Mouse (Mus musculus): Measurements from ENCODE around the gene Armh1. TPM values are rescaled to one million over a fixed set of nuclear protein-coding genes. Genes with fewer than 3 reads are reported as not detected.
A peak's percentile ranks its signal among the peaks of the same experiment; 100 is the strongest.
"Not testable (repeated sequence)": the region's sequence is repeated elsewhere in the genome, so short reads cannot be mapped to it uniquely, and the experiment has no call there.

The Armh1 gene
- total RNA-seq, 2 experiments from 2014 or later = 0.26 to 0.40 TPM

DNA sequence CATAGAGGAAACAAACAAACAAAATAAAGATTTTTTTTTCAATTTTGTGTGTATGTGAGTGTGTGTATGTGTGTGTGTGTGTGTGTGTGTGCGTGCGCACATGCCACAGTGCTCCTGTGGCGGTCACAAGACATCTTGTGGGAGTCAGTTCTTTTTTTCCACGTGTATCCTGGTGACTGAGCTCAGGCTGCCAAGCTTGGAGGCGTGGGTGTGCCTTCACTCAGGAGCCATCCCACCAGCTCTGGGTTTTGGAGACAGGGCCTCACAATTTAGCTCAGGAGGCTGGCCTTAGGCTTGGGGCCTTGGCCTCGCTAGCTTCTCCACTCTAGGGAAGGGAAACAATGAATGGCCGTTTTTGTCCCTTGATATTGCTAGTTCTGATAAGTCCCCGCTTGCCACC lies 27.8 kb downstream of the Armh1 start:
- DNase-seq (ENCODE audit: low spot score in 2 of 2) = no peak

DNA sequence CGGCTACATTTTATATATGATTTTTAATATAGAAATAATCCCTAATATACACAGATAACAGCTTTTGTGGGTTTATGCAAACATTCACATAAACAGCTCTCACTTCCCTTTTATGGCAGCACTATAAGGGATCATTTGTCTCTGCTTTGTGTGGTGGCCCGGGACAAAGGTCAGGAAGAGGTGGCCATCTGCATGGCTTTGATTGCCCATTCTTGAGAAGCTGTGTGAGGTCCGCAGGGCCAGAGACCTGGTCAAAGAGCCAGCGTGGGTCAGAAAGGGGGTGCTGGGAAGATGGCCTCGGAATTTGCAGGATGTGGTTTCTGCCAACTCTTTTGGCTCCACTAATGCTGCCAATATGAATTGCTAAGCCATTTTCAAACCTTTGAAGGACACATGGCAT lies 28.9 kb downstream of the Armh1 start:
- DNase-seq (ENCODE audit: low spot score in 2 of 2) = no peak

DNA sequence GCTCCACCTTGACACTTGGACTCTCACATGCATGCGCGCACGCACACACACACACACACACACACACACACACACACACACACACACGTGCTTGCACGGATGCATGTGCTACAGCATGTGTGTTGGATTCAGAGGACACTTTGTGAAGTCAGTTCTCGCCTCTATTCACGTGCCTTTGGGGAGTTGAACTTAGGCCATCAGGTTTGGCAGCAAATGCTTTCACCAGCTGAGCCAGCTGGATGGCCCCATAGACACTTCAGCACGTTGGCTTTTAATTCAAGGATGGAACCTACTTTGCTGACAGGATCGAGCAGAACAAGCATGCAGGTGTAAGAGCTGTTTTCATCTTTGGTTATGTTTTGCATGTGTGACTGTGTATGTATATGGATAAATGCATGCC lies 30.1 kb downstream of the Armh1 start:
- no peak for DNase-seq (ENCODE audit: low spot score in 2 of 2)

DNA sequence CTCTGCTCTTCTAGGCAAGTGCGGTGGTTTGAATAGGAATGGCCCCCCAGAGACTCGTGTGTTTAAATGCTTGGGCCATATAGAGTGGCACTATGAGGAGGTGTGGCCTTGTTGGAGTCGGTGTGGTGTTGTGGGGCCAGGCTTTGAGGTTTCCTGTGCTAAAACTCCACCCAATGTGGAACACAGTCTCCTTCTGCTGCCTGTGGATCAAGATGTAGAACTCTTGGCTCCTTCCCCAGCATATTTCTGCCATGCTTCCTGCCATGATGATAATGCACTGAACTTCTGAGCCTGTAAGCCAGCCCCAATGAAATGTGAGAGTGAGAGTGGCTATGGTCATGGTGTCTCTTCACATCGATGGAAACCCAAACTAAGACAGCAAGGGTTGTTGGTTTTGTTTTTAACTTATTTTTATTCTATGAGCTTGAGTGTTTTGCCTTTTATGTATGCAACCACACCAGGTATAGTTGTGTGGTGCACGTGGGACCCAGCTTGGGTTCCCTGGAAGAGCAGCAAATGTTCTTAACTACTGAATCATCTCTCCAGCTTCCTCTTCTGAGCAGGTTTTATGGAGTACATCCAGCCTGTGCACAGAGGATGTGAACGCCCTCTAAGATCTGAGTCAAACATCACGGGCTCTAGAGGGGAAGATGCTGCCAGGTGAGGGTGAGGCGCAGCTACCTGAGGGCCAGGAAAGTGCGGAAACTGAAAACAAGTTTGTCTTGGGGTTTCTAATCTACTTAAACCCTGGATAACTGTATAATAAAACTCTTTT lies 31.0 kb downstream of the Armh1 start:
- DNase-seq (ENCODE audit: low spot score in 2 of 2) = no peak

DNA sequence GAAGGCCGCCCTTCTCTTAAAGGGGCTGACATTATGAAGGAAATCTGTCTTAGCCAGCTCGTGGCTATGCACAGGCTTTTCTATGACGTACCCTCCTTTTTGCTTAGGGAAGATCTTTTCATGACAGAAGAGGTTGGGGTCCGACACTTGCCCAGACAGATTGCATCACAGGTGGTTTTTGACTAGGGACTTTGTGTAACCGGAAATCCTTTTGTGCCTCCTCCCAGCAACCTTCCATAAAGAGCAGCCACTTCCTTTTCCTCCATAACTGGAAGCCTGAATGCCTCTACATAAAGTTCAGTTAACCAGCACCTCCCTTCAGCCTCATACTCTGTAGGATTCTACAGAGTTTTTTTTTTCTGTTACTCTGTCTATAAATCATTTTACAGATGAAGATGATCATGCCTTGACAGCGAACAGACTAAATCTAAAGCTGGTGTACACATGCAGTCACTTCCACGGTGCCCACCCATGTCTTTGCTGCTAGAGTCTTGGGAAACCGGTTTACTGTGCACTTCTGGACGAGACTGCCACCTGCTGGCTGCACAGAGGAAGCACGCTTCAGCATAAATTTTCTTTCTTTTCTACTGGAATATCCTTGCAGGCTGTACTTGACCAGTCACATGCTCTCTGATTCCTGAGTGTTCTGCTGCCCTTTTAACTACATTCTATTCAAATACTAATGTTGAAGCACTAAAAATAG lies 33.3 kb downstream of the Armh1 start:
- DNase-seq (ENCODE audit: low spot score in 2 of 2) = peak; percentile 35 to 43

DNA sequence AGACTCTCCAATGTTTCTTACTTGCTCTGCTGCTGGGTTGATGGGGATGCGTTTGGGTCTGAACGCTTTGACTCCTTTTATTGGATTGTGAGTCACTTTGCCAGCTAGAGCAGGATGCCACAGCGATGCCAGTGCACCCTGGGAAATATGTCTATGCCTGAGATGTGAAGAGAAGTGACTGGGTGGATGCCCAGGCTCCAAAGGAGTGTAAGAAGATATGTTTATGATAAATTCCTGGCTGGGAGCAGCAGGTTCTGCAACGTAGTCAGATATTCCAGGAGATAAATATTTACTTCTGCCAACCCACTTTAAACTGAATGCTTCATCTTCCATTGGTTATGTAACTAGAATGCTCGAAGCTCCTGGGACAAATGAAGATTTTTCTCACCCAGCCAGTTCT lies 34.9 kb downstream of the Armh1 start:
- DNase-seq (ENCODE audit: low spot score in 2 of 2) = peak in 1 of 2 experiments; percentile 14

DNA sequence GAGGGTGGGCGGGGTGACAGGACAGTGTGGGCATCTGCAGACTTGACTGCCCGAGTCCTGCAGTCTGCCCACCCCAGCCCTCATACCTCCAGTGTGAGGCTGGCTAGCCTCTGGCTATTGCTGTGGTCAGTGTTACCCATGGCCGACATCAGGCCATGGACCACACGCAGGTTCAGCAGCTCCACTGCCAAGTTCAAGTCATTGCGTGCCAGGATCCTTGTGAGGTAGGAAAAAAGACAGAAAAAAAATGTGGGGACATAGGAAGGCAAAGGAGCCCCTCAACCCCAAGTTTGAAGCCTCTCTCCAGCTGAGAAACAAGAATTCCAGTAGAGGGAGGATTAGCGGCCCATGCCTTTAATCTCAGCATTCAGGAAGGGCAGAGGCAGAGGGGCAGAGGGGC lies 37.7 kb downstream of the Armh1 start:
- no peak for DNase-seq (ENCODE audit: low spot score in 2 of 2)

DNA sequence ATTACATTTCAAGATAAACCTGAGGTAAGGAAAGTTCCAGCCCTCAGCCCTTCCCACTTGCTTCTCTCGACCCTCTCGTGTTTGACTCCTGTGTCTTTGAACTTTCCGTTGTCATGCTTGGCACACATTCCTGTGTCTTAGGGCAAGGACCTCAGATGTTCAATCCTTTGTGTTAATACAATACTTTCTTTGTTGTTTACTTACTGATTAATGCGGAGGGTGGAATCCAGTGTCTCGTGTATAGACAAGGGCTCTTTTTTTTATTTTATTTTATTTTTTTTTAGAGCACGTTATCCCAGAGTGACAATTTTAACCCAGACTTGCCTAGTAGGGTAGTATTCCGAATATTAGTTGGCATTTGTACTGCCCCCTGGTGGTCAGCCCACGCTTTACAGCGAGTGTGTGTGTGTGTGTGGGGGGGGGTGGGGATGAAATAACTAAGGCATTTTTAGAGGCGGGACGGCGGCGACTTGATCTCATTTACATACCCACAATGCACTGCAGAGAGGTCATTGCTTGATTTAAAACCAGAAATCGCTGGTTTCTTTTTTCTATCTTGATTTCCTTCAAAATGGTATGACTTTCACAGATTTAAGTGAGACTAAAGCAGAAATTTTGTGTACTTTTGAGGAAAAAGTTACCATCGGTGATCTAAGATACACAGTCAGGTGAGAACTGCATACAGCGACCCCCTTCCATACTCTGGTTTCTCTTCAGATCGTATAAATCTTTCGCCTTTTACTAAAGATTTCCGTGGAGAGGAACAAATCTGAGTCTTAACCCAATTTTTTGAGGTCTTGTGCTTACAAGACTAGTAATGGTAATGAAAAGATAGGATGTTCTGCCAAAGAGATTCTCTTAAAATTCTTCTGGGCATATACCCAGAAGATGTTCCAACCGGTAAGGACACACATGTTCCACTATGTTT lies 41.5 kb downstream of the Armh1 start:
- peak; percentile 44 to 65 for DNase-seq (ENCODE audit: low spot score in 2 of 2)

DNA sequence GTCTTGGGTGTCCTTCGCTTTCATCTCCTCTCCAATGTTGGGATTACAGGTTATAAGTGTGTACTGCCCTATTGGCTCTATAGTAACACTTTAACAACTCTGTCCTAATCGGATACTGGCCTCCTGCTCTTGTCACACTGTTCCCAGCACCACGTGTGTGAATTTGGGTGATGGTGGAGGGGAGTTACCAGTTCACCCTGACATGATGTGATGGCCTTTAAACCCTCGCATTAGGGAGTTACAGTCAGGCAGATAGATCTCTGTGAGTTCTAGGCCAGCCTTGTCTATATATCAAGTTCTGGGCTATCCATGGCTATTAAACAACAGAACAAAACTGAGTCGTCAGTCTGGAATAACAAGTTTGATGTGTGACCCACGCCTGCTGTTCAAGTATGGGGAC lies 42.3 kb downstream of the Armh1 start:
- no peak for DNase-seq (ENCODE audit: low spot score in 2 of 2)

DNA sequence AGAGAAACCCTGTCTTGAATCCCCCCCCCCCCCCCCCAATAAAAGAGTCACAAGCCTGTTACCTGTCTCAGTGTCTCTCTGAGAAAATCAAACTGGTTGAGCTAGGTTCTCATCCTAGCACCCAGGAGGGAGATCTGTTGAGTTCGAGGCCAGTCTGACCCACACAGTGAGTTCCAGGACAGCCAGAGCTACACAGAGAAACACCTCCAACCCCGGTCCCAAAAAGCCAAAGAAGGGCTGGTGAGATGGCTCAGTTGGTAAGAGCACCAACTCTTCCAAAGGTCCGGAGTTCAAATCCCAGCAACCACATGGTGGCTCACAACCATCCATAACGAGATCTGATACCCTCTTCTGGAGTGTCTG lies 49.0 kb downstream of the Armh1 start:
- DNase-seq (ENCODE audit: low spot score in 2 of 2) = no peak

DNA sequence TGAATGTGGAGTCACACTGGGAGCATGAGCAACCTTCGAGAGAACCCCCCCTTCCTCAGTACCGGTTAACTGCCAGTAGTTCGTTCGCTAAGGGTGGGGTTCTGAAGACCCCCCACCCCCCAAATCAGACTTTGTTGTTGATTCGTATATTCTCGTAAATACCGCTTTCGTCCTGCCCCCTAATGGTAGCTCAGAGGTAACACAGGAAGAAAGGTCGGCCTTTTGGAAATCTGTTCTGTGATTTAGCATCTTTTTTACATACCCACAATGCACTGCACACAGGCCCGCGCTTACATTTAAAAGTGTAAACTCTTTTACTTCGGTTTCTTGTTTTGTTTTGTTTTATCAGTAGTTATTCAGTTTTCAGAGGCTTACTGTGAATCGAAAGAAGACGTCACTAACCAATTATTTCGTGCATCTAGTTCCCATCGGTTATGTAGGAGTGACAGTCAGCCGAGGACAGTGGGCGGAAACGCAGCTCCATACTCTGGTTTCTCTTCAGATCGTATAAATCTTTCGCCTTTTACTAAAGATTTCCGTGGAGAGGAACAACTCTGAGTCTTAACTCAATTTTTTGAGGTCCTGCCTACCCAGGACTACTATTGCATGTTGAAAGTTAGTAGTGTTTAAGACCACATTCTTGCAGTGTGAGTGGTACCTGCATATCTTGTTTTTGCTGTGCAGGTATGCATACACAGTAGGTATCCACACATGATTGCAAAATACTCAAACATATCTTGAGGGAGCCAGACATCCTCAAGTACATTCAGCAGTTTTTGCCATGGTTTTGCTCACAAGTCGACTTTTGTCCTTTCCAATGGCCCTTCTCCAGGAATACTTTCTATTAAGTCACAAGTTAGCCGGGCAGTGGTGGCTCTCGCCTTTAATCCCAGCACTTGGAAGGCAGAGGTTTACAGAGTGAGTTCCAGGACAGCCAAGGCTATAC lies 49.6 kb downstream of the Armh1 start:
- peak in 1 of 2 experiments; percentile 21 for DNase-seq (ENCODE audit: low spot score in 2 of 2)

DNA sequence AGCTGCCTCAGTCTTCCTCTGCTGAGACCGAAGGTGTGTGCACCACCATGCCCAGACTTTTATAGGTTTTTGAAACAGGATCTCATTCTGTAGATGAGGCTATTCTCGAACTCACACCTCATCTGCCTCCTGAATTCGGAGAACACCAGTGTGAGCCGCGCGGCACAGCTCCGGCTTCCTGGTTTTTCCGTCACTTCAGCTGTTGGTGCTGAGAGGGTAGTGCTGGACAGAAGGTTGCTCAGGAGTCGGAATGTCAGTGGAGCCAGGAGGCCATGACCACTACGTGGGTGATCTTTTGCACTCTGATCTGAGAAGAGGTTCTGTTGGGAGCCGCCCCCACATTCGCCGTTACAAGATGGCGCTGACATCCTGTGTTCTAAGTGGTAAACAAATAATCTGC lies 60.1 kb downstream of the Armh1 start:
- DNase-seq (ENCODE audit: low spot score in 2 of 2) = no peak

DNA sequence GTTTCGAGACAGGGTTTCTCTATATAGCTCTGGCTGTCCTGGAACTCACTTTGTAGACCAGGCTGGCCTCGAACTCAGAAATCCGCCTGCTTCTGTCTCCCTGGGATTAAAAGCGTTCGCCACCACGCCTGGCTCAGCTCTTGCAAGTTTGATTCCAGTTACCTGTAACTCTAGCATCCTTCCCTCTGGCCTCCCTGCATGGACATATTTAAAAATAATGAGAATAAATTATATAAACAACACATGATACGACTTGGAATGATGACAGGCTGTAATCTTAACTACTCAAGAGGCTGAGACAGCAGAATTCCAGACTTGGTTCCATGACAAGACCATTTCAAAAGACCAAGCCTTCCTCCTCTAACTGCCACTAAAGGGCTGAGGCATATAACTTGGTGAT lies 61.3 kb downstream of the Armh1 start:
- no peak for DNase-seq (ENCODE audit: low spot score in 2 of 2)

DNA sequence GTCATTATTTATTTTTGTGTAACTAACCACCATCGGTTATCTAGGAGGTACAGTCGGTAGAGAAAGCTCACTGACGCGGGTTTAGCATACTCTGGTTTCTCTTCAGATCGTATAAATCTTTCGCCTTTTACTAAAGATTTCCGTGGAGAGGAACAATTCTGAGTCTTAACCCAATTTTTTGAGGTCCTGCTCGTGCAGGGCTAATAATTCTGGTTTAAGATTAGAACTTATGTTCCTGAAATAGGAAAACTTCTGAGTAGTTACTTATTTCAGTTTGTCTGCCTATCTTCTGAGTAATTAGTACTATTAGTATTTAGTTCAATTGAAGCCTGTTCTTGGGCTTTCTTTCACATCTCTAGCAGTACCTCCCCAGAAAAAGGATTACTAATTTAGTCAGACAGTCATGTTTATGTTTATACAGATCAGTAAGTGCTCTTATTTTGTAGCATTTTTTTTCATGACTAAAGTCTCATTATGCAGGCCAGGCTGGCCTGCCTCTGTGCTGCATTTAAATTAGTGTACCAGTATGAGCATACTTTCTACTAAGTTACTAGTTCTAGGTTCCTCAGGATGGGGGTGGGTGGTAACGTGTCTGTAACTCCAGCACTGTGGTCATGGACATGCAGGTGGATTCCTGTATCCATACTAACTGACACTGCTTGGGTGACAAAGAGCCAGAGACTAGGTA lies 61.9 kb downstream of the Armh1 start:
- no peak for DNase-seq (ENCODE audit: low spot score in 2 of 2)

DNA sequence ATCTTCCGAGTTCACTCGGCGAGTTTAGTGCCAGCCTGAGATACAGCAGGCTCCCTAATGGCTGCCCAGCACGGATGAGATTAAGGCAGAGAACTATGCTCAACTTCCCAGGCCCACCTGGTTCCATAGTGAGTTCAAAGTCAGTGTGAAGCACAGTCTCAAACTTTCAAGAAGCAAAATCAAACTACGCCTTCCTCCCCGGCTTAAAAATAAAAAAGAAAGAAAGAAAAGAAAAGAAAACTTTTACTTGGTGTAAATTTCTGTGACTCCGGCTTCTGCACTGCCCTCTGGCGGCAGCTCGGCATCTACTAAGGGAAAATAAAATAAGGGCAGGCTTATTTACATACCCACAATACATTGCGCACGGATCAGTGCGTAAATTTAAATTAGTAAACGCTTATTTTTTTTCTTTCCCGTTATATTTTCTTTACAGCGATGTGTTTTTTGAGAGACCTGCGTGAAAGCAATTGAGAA lies 62.5 kb downstream of the Armh1 start:
- peak; percentile 76 to 84 for DNase-seq (ENCODE audit: low spot score in 2 of 2)

DNA sequence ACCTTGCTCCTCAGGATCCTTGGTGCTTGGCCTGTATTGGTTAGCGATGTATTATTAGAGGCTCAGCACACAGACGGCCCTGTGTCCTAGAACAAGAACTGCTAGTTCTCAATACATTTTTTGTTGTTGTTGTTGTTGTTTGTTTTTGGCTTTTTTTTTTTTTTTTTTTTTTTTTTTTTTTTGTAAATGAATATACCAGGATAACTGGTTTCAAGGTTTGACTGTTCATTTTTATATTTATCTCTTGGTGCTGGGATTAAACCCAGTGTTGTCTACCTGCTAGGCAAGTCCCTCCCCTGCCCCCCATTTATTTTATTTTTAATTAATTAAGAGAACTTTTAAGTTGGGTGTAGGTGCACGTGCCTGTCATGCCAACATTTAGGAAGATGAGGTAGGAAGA lies 63.0 kb downstream of the Armh1 start:
- DNase-seq (ENCODE audit: low spot score in 2 of 2) = no peak

DNA sequence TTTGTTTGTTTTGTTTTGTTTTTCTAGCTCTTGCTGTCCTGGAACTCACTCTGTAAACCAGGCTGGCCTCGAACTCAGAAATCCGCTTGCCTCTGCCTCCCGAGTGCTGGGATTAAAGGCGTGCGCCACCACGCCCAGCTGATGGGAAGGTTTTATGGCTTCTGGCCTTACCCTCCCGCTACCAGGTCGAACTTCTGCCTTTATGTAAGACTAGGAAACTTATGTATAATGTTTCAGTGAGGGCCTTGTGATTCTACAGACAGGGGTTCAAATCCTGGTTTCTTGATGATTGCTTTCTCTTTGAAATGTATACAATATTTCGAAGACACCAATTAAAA lies 69.2 kb downstream of the Armh1 start:
- not testable (repeated sequence) for DNase-seq (ENCODE audit: low spot score in 2 of 2)

DNA sequence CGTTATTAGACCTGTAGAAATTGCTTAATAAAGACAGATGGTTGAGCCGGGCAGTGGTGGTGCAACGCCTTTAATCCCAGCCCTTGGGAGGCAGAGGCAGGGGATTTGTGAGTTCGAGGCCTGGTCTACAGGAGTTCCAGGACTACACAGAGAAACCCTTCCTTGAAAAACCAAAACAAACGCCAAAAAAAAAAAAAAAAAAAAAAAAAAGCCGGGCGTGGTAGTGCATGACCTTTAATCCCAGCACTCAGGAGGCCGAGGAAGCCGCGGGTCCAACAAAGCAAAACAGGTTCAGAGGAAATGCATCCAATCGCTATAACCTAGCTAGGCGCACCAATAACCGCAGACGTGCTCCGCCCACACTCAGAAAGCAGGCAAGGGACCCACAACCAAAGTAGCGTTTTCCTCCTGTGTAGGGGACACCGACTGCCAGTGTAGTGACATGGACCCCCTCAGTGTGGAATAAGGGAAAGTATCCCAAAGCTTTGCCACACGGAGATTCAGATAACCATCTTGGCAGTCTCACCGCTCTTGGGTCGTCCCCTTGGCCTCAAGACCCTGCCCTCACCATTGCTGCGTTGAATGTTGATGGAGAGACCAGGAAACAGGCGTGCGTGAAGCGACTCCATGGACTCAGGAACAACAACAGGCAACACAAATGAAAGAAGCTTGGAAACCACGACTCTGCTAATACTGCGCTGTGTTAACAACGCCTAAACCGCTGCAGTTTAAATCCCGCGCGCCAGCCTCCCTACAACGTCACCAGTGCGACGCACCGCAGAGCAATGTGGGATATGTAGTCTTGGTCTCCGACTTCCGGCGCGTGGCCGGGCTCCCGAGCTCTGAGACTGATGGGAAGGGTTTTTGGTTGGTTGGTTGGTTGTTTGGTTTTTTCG lies 69.8 kb downstream of the Armh1 start, which contains the start of gene Kif2c:
Gene Kif2c (minus strand): TSS at position 777 of the 896 bp plus-strand sequence.
- peak; percentile 92 to 93 for DNase-seq (ENCODE audit: low spot score in 2 of 2)

DNA sequence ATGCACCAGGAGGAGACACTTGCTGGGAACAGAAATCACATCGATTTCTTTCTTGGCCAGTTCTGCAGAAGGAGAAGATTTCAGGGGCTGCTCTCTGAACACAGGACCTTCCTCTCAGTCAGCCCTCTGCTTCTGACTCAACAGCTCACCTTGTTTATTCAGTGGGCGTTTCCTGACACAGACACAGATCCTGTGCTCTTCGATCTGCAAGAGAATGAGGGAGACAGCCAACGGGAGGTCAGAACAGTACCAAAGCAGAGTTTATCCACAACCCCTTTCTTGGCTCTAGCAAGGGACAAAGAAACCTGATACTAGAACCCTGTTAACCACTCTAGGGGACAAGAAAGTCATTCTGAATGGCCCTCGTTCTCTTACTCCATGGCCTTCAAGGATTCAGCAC lies 82.0 kb downstream of the Armh1 start:
- no peak for DNase-seq (ENCODE audit: low spot score in 2 of 2)
